Mouse (Mus musculus): ENCODE measurements around the gene Zbtb20.

GRCm38 (mm10) chr16:43362651-43363300 lies 487.1 kb downstream of the Zbtb20 start:
- TF ChIP-seq EP300 (IDR thresholded peaks at IDR 0.05; ENCODE audit: insufficient read depth, low read depth, low read length) (peak; percentile 82; the same call in 1 of the 2 replicates), CTCF (IDR thresholded peaks at IDR 0.05) (no peak), POLR2A (IDR thresholded peaks at IDR 0.05; ENCODE audit: insufficient read depth, low read depth, low read length) (peak; percentile 87)

Data from heart, adult 2 months (tissue).